Mouse (Mus musculus): ENCODE results near the gene Rbm19. TPM values are rescaled to one million over a fixed set of nuclear protein-coding genes. Genes with fewer than 3 reads are reported as not detected.

Gene Rbm19
- polyA plus RNA-seq (2016; fragmentation: Nextera tagmentation; extraction: Ambion mirVana) = 27.8 and 31.4 TPM in 2 replicates

GRCm38 (mm10) chr5:120116261-120117050, at the start of gene Rbm19:
TSS of gene Rbm19 (plus strand) at chr5:120116465.
- Histone ChIP-seq H3K4me1 (peaks cover 6% of the 10 kb centered on the region), H3K27ac (peak within 1 kb of the TSS; percentile 86), H3K9me3 (no peaks in the 10 kb centered on the region), H3K36me3 (peaks cover 30% of the 10 kb centered on the region), H3K4me3 (peak within 1 kb of the TSS; percentile 77), H3K27me3 (ENCODE audit: insufficient read depth, poor library complexity, severe bottlenecking) (no peaks in the 10 kb centered on the region; the same call in 1 of the 2 replicates)
- under 1% methylated on average over 46 of the region's 46 CpGs for WGBS
- peak; percentile 97 for DNase-seq (ENCODE audit: low spot score)

- no peak for DNase-seq (ENCODE audit: low spot score)
- H3K4me1 ChIP-seq = peaks cover 15% of the 10 kb centered on the region
- 35% methylated on average over 6 of the region's 6 CpGs for WGBS
- H3K27ac ChIP-seq = peak overlapping the region; percentile 13
- no peak overlapping the region for H3K4me3 ChIP-seq
- peaks cover 23% of the 10 kb centered on the region; the same call in 1 of the 2 replicates for H3K27me3 ChIP-seq (ENCODE audit: insufficient read depth, poor library complexity, severe bottlenecking)
- no peaks in the 10 kb centered on the region for H3K36me3 ChIP-seq
- no peaks in the 10 kb centered on the region for H3K9me3 ChIP-seq
These were observed 49.0 kb upstream of the Rbm19 start for GRCm38 (mm10) chr5:120067266-120067665.

- no peak for DNase-seq (ENCODE audit: low spot score)
- WGBS = 38% methylated on average over 9 of the region's 9 CpGs
- Histone ChIP-seq H3K27me3 (ENCODE audit: insufficient read depth, poor library complexity, severe bottlenecking) (peaks cover 9% of the 10 kb centered on the region; the same call in 1 of the 2 replicates), H3K36me3 (no peaks in the 10 kb centered on the region), H3K4me3 (no peak overlapping the region), H3K4me1 (peaks cover 9% of the 10 kb centered on the region), H3K9me3 (no peaks in the 10 kb centered on the region), H3K27ac (peak overlapping the region; percentile 47)
These were observed 42.2 kb upstream of the Rbm19 start for GRCm38 (mm10) chr5:120074101-120074500.

GRCm38 (mm10) chr5:120080027-120080426, 36.2 kb upstream of the Rbm19 start:
- DNase-seq (ENCODE audit: low spot score) = peak; percentile 94
- 20% methylated on average over 9 of the region's 9 CpGs for WGBS

GRCm38 (mm10) chr5:120080468-120080867, 35.8 kb upstream of the Rbm19 start:
- no peak for DNase-seq (ENCODE audit: low spot score)
- no peak overlapping the region for H3K4me3 ChIP-seq
- no peaks in the 10 kb centered on the region for H3K9me3 ChIP-seq
- H3K4me1 ChIP-seq = peaks cover 35% of the 10 kb centered on the region
- H3K36me3 ChIP-seq = no peaks in the 10 kb centered on the region
- WGBS = 66% methylated on average over 6 of the region's 6 CpGs
- peaks cover 28% of the 10 kb centered on the region for H3K27me3 ChIP-seq (ENCODE audit: insufficient read depth, poor library complexity, severe bottlenecking)
- peak overlapping the region; percentile 38; the same call in 1 of the 2 replicates for H3K27ac ChIP-seq

More at GRCm38 (mm10) chr5:120080027-120080426, 36.2 kb upstream of the Rbm19 start:
- Histone ChIP-seq H3K36me3 (no peaks in the 10 kb centered on the region), H3K4me1 (peaks cover 31% of the 10 kb centered on the region), H3K27ac (peak overlapping the region; percentile 38; the same call in 1 of the 2 replicates), H3K27me3 (ENCODE audit: insufficient read depth, poor library complexity, severe bottlenecking) (peaks cover 28% of the 10 kb centered on the region), H3K9me3 (no peaks in the 10 kb centered on the region), H3K4me3 (no peak overlapping the region)

- Histone ChIP-seq H3K4me3 (no peak overlapping the region; the same call in 1 of the 2 replicates), H3K27me3 (ENCODE audit: insufficient read depth, poor library complexity, severe bottlenecking) (peaks cover 20% of the 10 kb centered on the region), H3K4me1 (peaks cover 30% of the 10 kb centered on the region), H3K36me3 (no peaks in the 10 kb centered on the region), H3K27ac (no peak overlapping the region), H3K9me3 (no peaks in the 10 kb centered on the region)
- 2% methylated on average over 16 of the region's 16 CpGs for WGBS
- peak; percentile 91 for DNase-seq (ENCODE audit: low spot score)
These were observed 27.7 kb upstream of the Rbm19 start for GRCm38 (mm10) chr5:120088561-120088960.

- no peak for DNase-seq (ENCODE audit: low spot score)
- Histone ChIP-seq H3K27me3 (ENCODE audit: insufficient read depth, poor library complexity, severe bottlenecking) (peaks cover 12% of the 10 kb centered on the region), H3K4me3 (no peak overlapping the region), H3K27ac (no peak overlapping the region), H3K4me1 (peaks cover 2% of the 10 kb centered on the region; the same call in 1 of the 2 replicates), H3K36me3 (no peaks in the 10 kb centered on the region), H3K9me3 (no peaks in the 10 kb centered on the region)
- 54% methylated on average over 7 of the region's 7 CpGs for WGBS
These were observed 21.7 kb upstream of the Rbm19 start for GRCm38 (mm10) chr5:120094602-120095001.

GRCm38 (mm10) chr5:120097042-120097441, 19.2 kb upstream of the Rbm19 start:
- no peak overlapping the region for H3K4me3 ChIP-seq
- no peak for DNase-seq (ENCODE audit: low spot score)
- no peaks in the 10 kb centered on the region for H3K27me3 ChIP-seq (ENCODE audit: insufficient read depth, poor library complexity, severe bottlenecking)
- peaks cover 2% of the 10 kb centered on the region; the same call in 1 of the 2 replicates for H3K4me1 ChIP-seq
- H3K27ac ChIP-seq = no peak overlapping the region
- 60% methylated on average over 9 of the region's 9 CpGs for WGBS
- no peaks in the 10 kb centered on the region for H3K36me3 ChIP-seq
- no peaks in the 10 kb centered on the region for H3K9me3 ChIP-seq

GRCm38 (mm10) chr5:120100814-120101213, 15.5 kb upstream of the Rbm19 start:
- no peaks in the 10 kb centered on the region; the same call in 1 of the 2 replicates for H3K27me3 ChIP-seq (ENCODE audit: insufficient read depth, poor library complexity, severe bottlenecking)
- no peaks in the 10 kb centered on the region for H3K9me3 ChIP-seq
- no peaks in the 10 kb centered on the region for H3K36me3 ChIP-seq
- H3K27ac ChIP-seq = no peak overlapping the region
- H3K4me1 ChIP-seq = peaks cover 19% of the 10 kb centered on the region
- H3K4me3 ChIP-seq = no peak overlapping the region
- 89% methylated on average over 6 of the region's 6 CpGs for WGBS
- DNase-seq (ENCODE audit: low spot score) = no peak

GRCm38 (mm10) chr5:120102097-120102496, 14.2 kb upstream of the Rbm19 start:
- Histone ChIP-seq H3K36me3 (no peaks in the 10 kb centered on the region), H3K4me1 (peaks cover 17% of the 10 kb centered on the region), H3K27me3 (ENCODE audit: insufficient read depth, poor library complexity, severe bottlenecking) (no peaks in the 10 kb centered on the region; the same call in 1 of the 2 replicates), H3K4me3 (no peak overlapping the region), H3K9me3 (no peaks in the 10 kb centered on the region), H3K27ac (no peak overlapping the region)
- WGBS = 77% methylated on average over 8 of the region's 8 CpGs
- DNase-seq (ENCODE audit: low spot score) = no peak

GRCm38 (mm10) chr5:120102732-120103131, 13.5 kb upstream of the Rbm19 start:
- Histone ChIP-seq H3K36me3 (no peaks in the 10 kb centered on the region), H3K9me3 (no peaks in the 10 kb centered on the region), H3K27me3 (ENCODE audit: insufficient read depth, poor library complexity, severe bottlenecking) (peaks cover under 1% of the 10 kb centered on the region; the same call in 1 of the 2 replicates), H3K4me3 (no peak overlapping the region), H3K4me1 (peaks cover 17% of the 10 kb centered on the region), H3K27ac (0 out of 2 replicates have a peak overlapping the region, but pooled peaks have one; percentile 53)
- no peak for DNase-seq (ENCODE audit: low spot score)
- WGBS = 18% methylated on average over 12 of the region's 12 CpGs

- Histone ChIP-seq H3K9me3 (no peaks in the 10 kb centered on the region), H3K27me3 (ENCODE audit: insufficient read depth, poor library complexity, severe bottlenecking) (peaks cover 7% of the 10 kb centered on the region), H3K4me3 (no peak overlapping the region), H3K36me3 (no peaks in the 10 kb centered on the region), H3K4me1 (peaks cover 17% of the 10 kb centered on the region), H3K27ac (peak overlapping the region; percentile 53)
- DNase-seq (ENCODE audit: low spot score) = no peak
- 27% methylated on average over 12 of the region's 12 CpGs for WGBS
These were observed 12.8 kb upstream of the Rbm19 start for GRCm38 (mm10) chr5:120103458-120103857.

GRCm38 (mm10) chr5:120106424-120107073, 9.7 kb upstream of the Rbm19 start:
- H3K4me1 ChIP-seq = peaks cover 17% of the 10 kb centered on the region
- no peak overlapping the region for H3K27ac ChIP-seq
- H3K9me3 ChIP-seq = no peaks in the 10 kb centered on the region
- DNase-seq (ENCODE audit: low spot score) = no peak
- no peaks in the 10 kb centered on the region for H3K36me3 ChIP-seq
- 23% methylated on average over 12 of the region's 12 CpGs for WGBS
- no peak overlapping the region for H3K4me3 ChIP-seq
- H3K27me3 ChIP-seq (ENCODE audit: insufficient read depth, poor library complexity, severe bottlenecking) = peaks cover 10% of the 10 kb centered on the region

Measured in heart, embryonic 10.5 days (tissue).